Mouse (Mus musculus): ENCODE results near the gene 1700028J19Rik. TPM values are rescaled to one million over a fixed set of nuclear protein-coding genes. Genes with fewer than 3 reads are reported as not detected.

The 1700028J19Rik gene
- total RNA-seq (2021) = 1 to 10 TPM; 1.1 to 1.6 TPM

- intact Hi-C loops (cut with DNase I) = loop anchor here (10.0 kb wide), 1 partner anchor 572 kb away; the partner anchor contains the start of gene Ctu1
- peak; percentile 93 for DNase-seq (ENCODE audit: low spot score in 2 of 2)
Measured at GRCm38 (mm10) chr7:44246055-44246983, at the start of gene 1700028J19Rik, which contains the start of gene 2410002F23Rik. Gene 1700028J19Rik, minus strand, starts transcription at chr7:44246695. Gene 2410002F23Rik, plus strand, starts transcription at chr7:44246722.

- DNase-seq (ENCODE audit: low spot score in 2 of 2) = no peak
- intact Hi-C loops (cut with DNase I) = no loop called here
Measured at GRCm38 (mm10) chr7:44291418-44291817, 44.9 kb upstream of the 1700028J19Rik start.

- no peak for DNase-seq (ENCODE audit: low spot score in 2 of 2)
- intact Hi-C loops (cut with DNase I) = no loop called here
Measured at GRCm38 (mm10) chr7:44290986-44291385, 44.5 kb upstream of the 1700028J19Rik start.

GRCm38 (mm10) chr7:44287760-44288159 is 41.3 kb upstream of the 1700028J19Rik start:
- DNase-seq (ENCODE audit: low spot score in 2 of 2) = no peak
- intact Hi-C loops (cut with DNase I) = no loop called here

- DNase-seq (ENCODE audit: low spot score in 2 of 2) = peak in 1 of 2 experiments; percentile 34
- intact Hi-C loops (cut with DNase I) = no loop called here
Measured at GRCm38 (mm10) chr7:44281586-44281985, 35.1 kb upstream of the 1700028J19Rik start.

GRCm38 (mm10) chr7:44280959-44281358 is 34.5 kb upstream of the 1700028J19Rik start:
- no peak for DNase-seq (ENCODE audit: low spot score in 2 of 2)
- intact Hi-C loops (cut with DNase I) = no loop called here

GRCm38 (mm10) chr7:44277250-44277622 is 30.7 kb upstream of the 1700028J19Rik start:
- peak in 1 of 2 experiments; percentile 76 for DNase-seq (ENCODE audit: low spot score in 2 of 2)
- intact Hi-C loops (cut with DNase I) = no loop called here

- no peak for DNase-seq (ENCODE audit: low spot score in 2 of 2)
- intact Hi-C loops (cut with DNase I) = no loop called here
Measured at GRCm38 (mm10) chr7:44276461-44277249, 30.2 kb upstream of the 1700028J19Rik start.

GRCm38 (mm10) chr7:44275546-44275945 is 29.1 kb upstream of the 1700028J19Rik start:
- intact Hi-C loops (cut with DNase I) = no loop called here
- no peak for DNase-seq (ENCODE audit: low spot score in 2 of 2)

- DNase-seq (ENCODE audit: low spot score in 2 of 2) = no peak
- intact Hi-C loops (cut with DNase I) = no loop called here
Measured at GRCm38 (mm10) chr7:44274096-44274495, 27.6 kb upstream of the 1700028J19Rik start.

GRCm38 (mm10) chr7:44273446-44273845 is 27.0 kb upstream of the 1700028J19Rik start:
- intact Hi-C loops (cut with DNase I) = no loop called here

GRCm38 (mm10) chr7:44272546-44272945 is 26.1 kb upstream of the 1700028J19Rik start:
- intact Hi-C loops (cut with DNase I) = no loop called here
- DNase-seq (ENCODE audit: low spot score in 2 of 2) = no peak

More at GRCm38 (mm10) chr7:44273446-44273845, 27.0 kb upstream of the 1700028J19Rik start:
- DNase-seq (ENCODE audit: low spot score in 2 of 2) = no peak

GRCm38 (mm10) chr7:44271309-44271708 is 24.8 kb upstream of the 1700028J19Rik start:
- DNase-seq (ENCODE audit: low spot score in 2 of 2) = no peak
- intact Hi-C loops (cut with DNase I) = no loop called here

GRCm38 (mm10) chr7:44269397-44269796 is 22.9 kb upstream of the 1700028J19Rik start:
- no peak for DNase-seq (ENCODE audit: low spot score in 2 of 2)
- intact Hi-C loops (cut with DNase I) = loop anchor here (10.0 kb wide), 1 partner anchor 275 kb away; the partner anchor contains the start of gene Pold1

GRCm38 (mm10) chr7:44268117-44268516 is 21.6 kb upstream of the 1700028J19Rik start:
- intact Hi-C loops (cut with DNase I) = loop anchor here (10.0 kb wide), 1 partner anchor 277 kb away; the partner anchor contains the start of gene Pold1
- DNase-seq (ENCODE audit: low spot score in 2 of 2) = no peak

- DNase-seq (ENCODE audit: low spot score in 2 of 2) = peak; percentile 95 to 98
- intact Hi-C loops (cut with DNase I) = loop anchor here (1.0 to 10.0 kb wide), 4 partner anchors 39 to 282 kb away; partner anchors contain the start of gene Pold1
Measured at GRCm38 (mm10) chr7:44262791-44263643, 16.5 kb upstream of the 1700028J19Rik start.

GRCm38 (mm10) chr7:44261147-44261546 is 14.7 kb upstream of the 1700028J19Rik start, which contains the start of gene Gm15517:
Gene Gm15517, plus strand, starts transcription at chr7:44261447.
- DNase-seq (ENCODE audit: low spot score in 2 of 2) = no peak
- intact Hi-C loops (cut with DNase I) = loop anchor here (5.0 to 10.0 kb wide), 2 partner anchors 41 to 284 kb away; partner anchors contain the start of gene Pold1

- intact Hi-C loops (cut with DNase I) = loop anchor here (5.0 to 10.0 kb wide), 2 partner anchors 42 to 284 kb away; partner anchors contain the start of gene Pold1
- no peak for DNase-seq (ENCODE audit: low spot score in 2 of 2)
Measured at GRCm38 (mm10) chr7:44260410-44260809, 13.9 kb upstream of the 1700028J19Rik start.

- DNase-seq (ENCODE audit: low spot score in 2 of 2) = no peak
- intact Hi-C loops (cut with DNase I) = no loop called here
Measured at GRCm38 (mm10) chr7:44257278-44257677, 10.8 kb upstream of the 1700028J19Rik start, which contains the start of gene Acp4. Gene Acp4, minus strand, starts transcription at chr7:44257378.

All from left cerebral cortex, postnatal 25 days (tissue).